Mouse (Mus musculus) retina, embryonic 14.5 days (tissue): ENCODE data around the gene Axdnd1.
A peak's percentile ranks its signal among the peaks of the same experiment; 100 is the strongest.

Experiments
- DNase-seq: peaks from one replicate; pipeline ENCODE4 v3.0.0-alpha.2; 2015; ENCODE audit warnings: low spot score

Axdnd1 gene

DNA sequence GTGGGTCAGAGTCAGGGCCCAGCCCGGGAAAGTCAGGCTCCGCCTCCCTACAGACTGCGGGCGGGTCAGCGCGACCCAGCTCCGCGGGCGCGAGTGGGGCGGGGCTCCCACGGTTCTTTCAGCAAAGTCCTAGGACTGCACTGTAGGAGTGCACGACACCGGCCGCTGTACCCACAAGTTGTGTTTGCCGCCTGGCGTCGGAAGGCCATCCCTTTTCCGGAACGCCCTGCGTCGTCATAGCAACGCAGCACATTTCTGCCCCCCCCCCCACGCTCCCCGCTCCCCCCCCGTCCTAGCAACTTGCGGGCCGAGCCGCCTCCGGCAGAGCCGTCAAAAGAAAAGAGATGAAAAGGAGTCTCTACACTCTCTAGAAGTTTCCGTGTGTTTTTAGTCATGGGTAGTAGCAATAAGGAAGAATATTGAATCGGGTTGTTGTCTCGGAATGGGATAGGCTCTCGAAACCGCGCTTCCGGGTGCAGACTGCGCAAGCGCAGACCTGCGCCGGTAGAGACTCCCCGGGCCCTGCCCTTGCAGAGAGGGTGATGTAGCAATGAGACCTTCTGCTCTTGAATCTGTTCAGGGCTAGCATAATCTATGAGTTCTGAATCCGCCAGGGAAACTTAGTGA is at the start of gene Axdnd1:
Gene Axdnd1, minus strand, starts transcription at position 489 of the 627 bp plus-strand sequence.
- peak; percentile 88 for DNase-seq

DNA sequence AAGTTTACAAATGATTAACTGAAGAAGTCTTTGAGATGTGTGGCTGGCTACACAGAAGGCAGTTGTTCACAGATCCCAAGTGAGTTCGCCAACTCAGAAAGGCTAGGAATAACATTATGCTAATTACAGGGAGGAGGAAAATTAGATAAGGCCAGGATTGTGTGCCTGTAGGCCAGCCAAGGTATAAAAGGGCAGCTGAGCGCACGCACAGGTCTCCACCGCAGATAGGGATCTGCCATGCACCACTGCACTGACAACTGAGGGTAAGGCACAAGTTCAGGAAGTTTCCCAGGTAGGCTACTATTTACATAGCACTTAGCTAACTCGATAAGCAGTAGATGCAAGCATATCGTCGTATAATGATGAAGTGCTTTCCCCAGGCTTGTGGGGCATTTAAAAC is 49.6 kb upstream of the Axdnd1 start:
- no peak for DNase-seq

DNA sequence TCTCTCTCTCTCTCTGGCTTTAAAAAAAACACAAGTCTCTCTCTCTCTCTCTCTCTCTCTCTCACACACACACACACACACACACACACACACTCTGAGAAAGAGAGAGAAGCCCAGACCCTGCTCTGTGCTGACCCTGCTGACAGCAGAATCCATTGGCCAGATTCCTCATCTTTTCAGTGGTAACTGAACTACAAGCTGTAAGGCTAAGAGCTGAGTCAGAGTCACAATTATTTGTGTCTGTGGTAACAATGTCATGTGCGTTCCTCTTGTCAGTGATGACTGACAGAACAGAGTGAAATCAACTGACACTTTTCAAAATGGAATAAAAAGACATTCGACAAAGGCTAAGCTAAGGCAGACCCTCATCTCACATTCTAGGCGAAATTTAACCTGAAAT is 47.6 kb upstream of the Axdnd1 start:
- DNase-seq = no peak

- no peak for DNase-seq
Measured at GRCm38 (mm10) chr1:156467655-156468255, 46.8 kb upstream of the Axdnd1 start.

- DNase-seq = no peak
Measured at GRCm38 (mm10) chr1:156464963-156465362, 44.0 kb upstream of the Axdnd1 start.

- DNase-seq = no peak
Measured at GRCm38 (mm10) chr1:156463981-156464853, 43.3 kb upstream of the Axdnd1 start.

- DNase-seq = no peak
Measured at GRCm38 (mm10) chr1:156462273-156462991, 41.5 kb upstream of the Axdnd1 start.

DNA sequence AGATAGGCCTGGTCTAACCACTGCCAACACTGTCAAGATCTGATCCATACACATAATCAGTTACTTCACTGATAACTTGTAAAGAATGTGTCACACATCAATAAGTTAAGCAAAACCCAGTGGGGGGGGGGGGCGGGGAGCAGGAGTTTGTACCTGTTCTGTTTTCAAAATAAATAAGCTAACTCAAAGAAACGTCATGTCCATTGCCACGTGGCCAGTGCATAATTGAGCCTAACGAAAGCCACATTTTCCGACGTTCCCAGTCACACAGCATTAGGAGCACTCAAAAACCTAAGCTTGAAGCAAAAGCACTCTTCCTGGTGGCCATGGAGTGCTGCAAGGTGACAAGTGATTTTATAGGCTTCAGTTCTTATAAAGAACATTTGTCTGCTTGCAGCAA is 40.1 kb upstream of the Axdnd1 start:
- no peak for DNase-seq

GRCm38 (mm10) chr1:156460216-156460615 is 39.3 kb upstream of the Axdnd1 start:
- DNase-seq = no peak

- DNase-seq = no peak
Measured at GRCm38 (mm10) chr1:156459690-156460089, 38.7 kb upstream of the Axdnd1 start.

DNA sequence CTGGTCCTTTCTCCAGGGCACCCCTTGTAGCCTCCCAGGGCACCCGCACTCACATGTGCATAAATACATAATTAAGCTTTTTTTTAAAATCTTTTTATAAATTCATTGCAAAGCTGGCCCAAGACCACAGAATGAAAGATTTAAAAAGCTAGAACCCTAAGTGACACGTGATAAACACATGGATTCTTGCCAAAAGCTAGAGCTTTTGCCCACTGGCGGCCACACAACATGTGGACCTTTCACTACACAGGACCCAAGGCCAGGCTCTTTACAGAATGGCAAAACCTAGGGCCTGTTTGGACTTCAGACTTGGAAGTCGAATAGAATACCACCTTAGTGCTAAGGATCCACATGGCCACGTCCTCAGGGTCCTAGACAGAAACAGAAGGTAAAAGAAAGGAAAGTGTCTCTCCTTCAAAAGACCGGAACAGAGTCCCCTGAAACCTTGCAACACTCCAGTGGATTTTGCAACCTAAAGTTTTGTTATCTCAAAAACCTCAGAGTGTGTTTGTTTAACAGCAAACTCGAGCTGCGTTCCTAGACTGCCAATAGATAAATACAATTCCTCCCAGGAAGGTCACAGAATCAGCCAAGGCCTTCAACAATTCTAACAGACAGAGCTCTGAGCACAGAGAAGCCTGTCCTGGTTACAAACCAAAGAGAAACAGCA is 37.6 kb upstream of the Axdnd1 start:
- DNase-seq = no peak

GRCm38 (mm10) chr1:156455005-156455758 is 34.2 kb upstream of the Axdnd1 start:
- no peak for DNase-seq

DNA sequence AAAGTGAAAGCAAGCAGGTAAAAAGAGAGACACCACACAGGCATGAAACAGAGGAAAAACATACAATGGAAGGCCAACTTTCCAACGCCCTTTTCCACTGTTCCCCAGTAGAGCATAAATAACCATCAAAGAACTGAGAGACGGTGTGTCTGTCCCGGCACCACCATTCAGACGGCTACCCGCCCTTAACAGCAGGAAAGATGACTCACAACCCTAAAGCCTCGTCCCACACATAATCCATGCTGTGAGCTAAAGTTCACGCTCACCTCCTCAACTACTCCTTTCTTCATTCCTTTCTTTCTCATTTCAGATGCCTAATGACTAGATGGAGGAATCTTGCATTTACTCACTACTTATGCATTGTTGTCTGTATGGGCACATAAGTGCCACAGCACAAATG is 33.4 kb upstream of the Axdnd1 start:
- no peak for DNase-seq

DNA sequence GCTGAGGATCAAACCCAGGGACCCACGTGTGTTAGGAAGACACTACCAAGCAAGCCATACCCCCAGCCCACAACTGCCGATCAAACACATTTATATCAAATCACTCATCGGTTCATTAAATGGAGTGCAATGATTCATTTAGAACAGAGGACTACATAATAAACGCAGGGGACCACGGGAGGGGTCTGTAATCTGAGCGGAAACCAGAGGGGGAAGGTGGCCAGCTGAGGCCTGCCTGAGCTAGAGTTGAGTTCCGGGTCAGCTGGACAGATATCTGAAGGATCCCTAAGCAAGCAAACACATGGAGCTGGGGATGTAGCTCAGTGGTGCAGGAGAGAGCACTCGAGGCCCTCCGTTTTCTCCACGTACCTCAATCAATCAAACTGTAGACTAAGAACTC is 32.9 kb upstream of the Axdnd1 start:
- DNase-seq = no peak

DNA sequence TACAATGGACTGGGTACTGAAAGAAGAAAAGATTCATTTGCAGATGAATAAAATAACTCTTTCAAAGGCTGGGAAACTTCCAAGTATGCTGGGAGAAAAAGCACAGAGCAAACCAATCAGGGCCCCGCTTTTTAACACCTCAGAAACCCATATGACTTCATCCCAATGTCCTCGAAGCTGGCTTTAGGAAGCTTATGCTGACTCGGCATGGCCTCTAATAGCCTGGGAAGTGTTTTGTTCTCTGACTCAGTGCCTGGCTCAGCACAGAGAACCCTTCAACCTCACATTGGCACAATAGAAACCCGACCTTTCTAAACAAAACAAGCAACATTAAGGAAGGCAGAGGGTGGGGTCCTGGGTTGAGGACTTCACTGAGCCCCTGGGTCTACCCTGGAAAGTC is 29.5 kb upstream of the Axdnd1 start:
- no peak for DNase-seq

- no peak for DNase-seq
Measured at GRCm38 (mm10) chr1:156449691-156450090, 28.7 kb upstream of the Axdnd1 start.

DNA sequence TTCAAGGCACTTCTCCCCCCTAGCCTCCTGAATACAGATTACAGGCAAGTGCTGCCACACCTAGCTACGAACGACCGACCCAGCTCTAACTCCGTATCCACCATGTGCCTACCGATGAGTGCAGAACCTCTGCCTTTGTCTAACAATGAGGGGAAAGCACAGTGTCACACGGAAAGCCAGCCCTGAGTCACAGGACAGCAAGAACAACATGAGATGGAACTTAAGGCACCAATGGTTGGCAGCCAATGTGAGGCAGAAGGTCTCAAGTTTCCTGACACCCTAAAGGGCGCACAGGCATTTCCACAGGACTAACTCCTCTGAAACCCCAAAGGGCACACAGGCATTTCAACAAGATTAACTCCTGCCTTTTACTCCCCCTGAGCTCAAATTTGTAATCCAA is 28.1 kb upstream of the Axdnd1 start:
- no peak for DNase-seq

DNA sequence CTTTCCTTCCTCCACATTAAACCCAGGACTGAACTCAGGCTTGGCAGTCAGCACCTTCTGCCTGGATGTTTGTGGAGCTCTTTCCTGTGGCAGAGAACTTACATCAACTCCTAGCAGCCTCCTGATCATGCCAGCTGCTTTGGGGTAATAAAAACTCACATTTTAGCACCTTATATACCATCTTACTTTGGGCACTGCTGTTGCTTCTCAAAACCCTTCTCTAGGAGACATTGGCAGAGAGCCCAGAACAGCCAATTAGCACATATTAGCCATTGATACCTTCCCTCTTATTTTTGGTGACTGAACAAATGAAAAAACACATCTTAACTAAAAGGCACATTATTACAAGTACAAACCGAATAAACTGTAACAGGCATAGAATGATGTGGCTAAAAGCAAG is 24.1 kb upstream of the Axdnd1 start:
- no peak for DNase-seq

DNA sequence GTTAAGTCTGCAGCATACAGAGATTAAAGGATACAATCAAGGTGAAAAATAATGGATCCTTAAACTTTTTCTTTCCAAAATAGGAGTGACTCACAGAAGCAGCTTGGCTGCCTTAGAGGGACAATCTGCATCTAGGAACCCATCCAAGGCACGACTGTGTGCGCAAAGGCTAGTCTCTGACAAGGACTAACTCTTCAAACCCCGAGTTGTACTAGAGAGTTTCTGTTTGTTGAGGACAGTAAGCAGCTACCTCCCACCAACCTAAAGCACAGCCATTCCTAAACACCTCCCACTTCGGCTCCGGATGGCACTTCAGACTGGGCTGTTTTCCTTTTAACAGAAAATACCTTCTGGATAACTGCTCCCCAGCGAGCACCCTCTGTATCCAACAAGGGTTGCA is 21.8 kb upstream of the Axdnd1 start:
- DNase-seq = no peak

- no peak for DNase-seq
Measured at GRCm38 (mm10) chr1:156442266-156442665, 21.3 kb upstream of the Axdnd1 start.

GRCm38 (mm10) chr1:156437726-156438125 is 16.8 kb upstream of the Axdnd1 start:
- DNase-seq = no peak
